Mouse (Mus musculus): Measurements from ENCODE around the gene Stk10.

- TF ChIP-seq POLR2A (IDR thresholded peaks at IDR 0.05; ENCODE audit: insufficient read depth, low read depth, low read length) (no peak), EP300 (IDR thresholded peaks at IDR 0.05; ENCODE audit: insufficient read depth, low read depth, low read length) (no peak)
Observed at GRCm38 (mm10) chr11:32516916-32517712, 16.0 kb upstream of the Stk10 start.

All from heart, adult 2 months (tissue).